Mouse (Mus musculus) liver, postnatal 0 days (tissue): ENCODE results near the gene Lbx2.

Experiments used
- CTCF ChIP-seq: sonication (generic); IDR thresholded peaks from 2 replicates; pipeline ENCODE4 v1.5.1; 2016; ENCODE audit warnings: antibody characterized with exemption, low read depth
- EP300 ChIP-seq: IDR thresholded peaks from 2 replicates; pipeline ENCODE4 v1.6.1; 2016; ENCODE audit warnings: antibody characterized with exemption, low read depth, mild to moderate bottlenecking

GRCm38 (mm10) chr6:83037188-83037587, 49.0 kb upstream of the Lbx2 start:
- TF ChIP-seq CTCF (no peak), EP300 (no peak)
